Mouse (Mus musculus): Measurements from ENCODE around the gene Cplx3. TPM values are rescaled to one million over a fixed set of nuclear protein-coding genes. Genes with fewer than 3 reads are reported as not detected.

The Cplx3 gene
- polyA plus RNA-seq, 1 experiment from 2014 or later = 0.42 TPM

DNA sequence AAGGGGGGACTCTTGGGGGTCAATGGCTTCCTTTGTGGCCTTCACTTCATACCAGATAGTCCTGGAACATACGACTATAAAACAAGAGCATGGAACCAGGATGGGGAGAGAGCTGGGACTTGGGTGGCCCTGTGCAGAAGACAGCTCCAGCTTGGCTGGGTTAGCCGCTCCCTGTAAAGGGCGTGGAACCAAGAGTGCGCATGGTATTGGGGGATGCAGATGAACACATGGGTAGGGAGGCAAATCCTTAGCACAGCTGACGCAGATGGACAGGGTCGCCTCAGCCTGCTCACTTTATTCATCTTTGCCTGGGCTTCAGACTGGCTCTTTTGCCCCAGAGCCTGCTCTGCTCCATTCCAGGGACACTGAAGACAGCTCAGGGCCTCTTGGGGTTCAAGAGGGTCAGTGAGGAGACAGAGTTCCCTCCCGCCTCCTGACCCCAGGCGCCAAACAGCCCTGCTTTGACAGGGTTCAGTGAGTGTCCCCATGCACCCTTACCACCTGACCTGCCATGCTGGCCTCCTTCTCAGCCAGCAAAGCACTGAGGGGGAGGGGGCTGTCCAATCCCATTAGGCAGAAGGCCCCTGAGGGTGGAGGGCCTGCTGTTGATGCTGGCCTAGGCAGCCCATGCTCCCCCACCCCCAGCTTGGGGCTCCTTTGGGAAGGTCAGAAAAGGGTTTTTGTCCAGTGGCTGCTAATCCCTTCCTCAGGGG is 7.1 kb downstream of the Cplx3 start:
- Histone ChIP-seq H3K4me1 (ENCODE audit: control insufficient read depth, insufficient read depth, low read length) (peaks cover 13% of the 10 kb centered on the region), H3K27ac (ENCODE audit: low read depth, low read length) (0 out of 2 replicates have a peak overlapping the region, but pooled peaks have one; percentile 14), H3K36me3 (ENCODE audit: control insufficient read depth, insufficient read depth, low read length) (peaks cover 2% of the 10 kb centered on the region), H3K9me3 (ENCODE audit: control insufficient read depth, low read length) (no peaks in the 10 kb centered on the region), H3K27me3 (ENCODE audit: control insufficient read depth, insufficient read depth, low read length) (no peaks in the 10 kb centered on the region), H3K4me3 (ENCODE audit: low read depth, low read length) (no peak overlapping the region), H3K9ac (ENCODE audit: low read length) (no peak overlapping the region), H3K4me2 (ENCODE audit: low read depth) (no peak overlapping the region)
- ATAC-seq (ENCODE audit: insufficient read depth, low FRiP score, low TSS enrichment) (no peak), DNase-seq (ENCODE audit: low spot score) (no peak)
- 54% methylated on average over 8 of the region's 8 CpGs for WGBS

- H3K27ac ChIP-seq (ENCODE audit: low read depth, low read length) = peak overlapping the region; percentile 34; the same call in 1 of the 2 replicates
- H3K9me3 ChIP-seq (ENCODE audit: control insufficient read depth, low read length) = no peaks in the 10 kb centered on the region
- no peak overlapping the region for H3K4me2 ChIP-seq (ENCODE audit: low read depth)
- peaks cover 13% of the 10 kb centered on the region for H3K4me1 ChIP-seq (ENCODE audit: control insufficient read depth, insufficient read depth, low read length)
- H3K36me3 ChIP-seq (ENCODE audit: control insufficient read depth, insufficient read depth, low read length) = peaks cover 2% of the 10 kb centered on the region
- no peak overlapping the region for H3K4me3 ChIP-seq (ENCODE audit: low read depth, low read length)
- H3K27me3 ChIP-seq (ENCODE audit: control insufficient read depth, insufficient read depth, low read length) = no peaks in the 10 kb centered on the region
- 0 out of 2 replicates have a peak, but pooled peaks have one; percentile 20 for ATAC-seq (ENCODE audit: insufficient read depth, low FRiP score, low TSS enrichment)
- H3K9ac ChIP-seq (ENCODE audit: low read length) = peak overlapping the region; percentile 26; the same call in 1 of the 2 replicates
- WGBS = 46% methylated on average over 4 of the region's 4 CpGs
- peak; percentile 26 for DNase-seq (ENCODE audit: low spot score)
These were observed 8.1 kb downstream of the Cplx3 start for GRCm38 (mm10) chr9:57597929-57598382.

DNA sequence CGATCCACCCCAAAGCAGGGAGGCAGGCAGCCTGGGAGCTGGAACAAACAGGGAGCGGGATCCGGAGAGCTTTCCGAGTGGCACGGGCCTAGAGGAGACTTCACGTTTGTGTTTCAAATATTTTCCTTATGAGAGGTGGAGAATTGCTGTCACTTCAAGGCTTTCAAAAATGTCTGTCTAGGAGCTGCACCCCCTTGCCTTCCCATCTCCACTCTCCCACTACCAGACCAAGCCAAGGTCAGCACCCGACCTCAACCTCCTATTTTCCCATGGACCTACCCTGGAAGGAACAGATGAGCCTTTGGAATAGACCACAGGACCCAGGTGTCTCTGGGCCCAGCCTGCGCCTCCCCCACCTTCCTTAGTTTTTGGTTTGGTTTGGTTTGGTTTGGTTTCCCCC is 8.8 kb downstream of the Cplx3 start:
- no peak for DNase-seq (ENCODE audit: low spot score)
- H3K4me2 ChIP-seq (ENCODE audit: low read depth) = no peak overlapping the region
- WGBS = 87% methylated on average over 8 of the region's 8 CpGs

GRCm38 (mm10) chr9:57594174-57594509 is 11.9 kb downstream of the Cplx3 start:
- Histone ChIP-seq H3K4me2 (ENCODE audit: low read depth) (no peak overlapping the region), H3K4me3 (ENCODE audit: low read depth, low read length) (no peak overlapping the region), H3K4me1 (ENCODE audit: control insufficient read depth, insufficient read depth, low read length) (peaks cover 16% of the 10 kb centered on the region), H3K9ac (ENCODE audit: low read length) (no peak overlapping the region), H3K27ac (ENCODE audit: low read depth, low read length) (no peak overlapping the region), H3K27me3 (ENCODE audit: control insufficient read depth, insufficient read depth, low read length) (no peaks in the 10 kb centered on the region), H3K9me3 (ENCODE audit: control insufficient read depth, low read length) (no peaks in the 10 kb centered on the region), H3K36me3 (ENCODE audit: control insufficient read depth, insufficient read depth, low read length) (peaks cover 2% of the 10 kb centered on the region)
- ATAC-seq (ENCODE audit: insufficient read depth, low FRiP score, low TSS enrichment) (no peak), DNase-seq (ENCODE audit: low spot score) (no peak)
- WGBS = 81% methylated on average over 9 of the region's 9 CpGs

More for the DNA sequence above, 8.8 kb downstream of the Cplx3 start:
- no peaks in the 10 kb centered on the region for H3K27me3 ChIP-seq (ENCODE audit: control insufficient read depth, insufficient read depth, low read length)
- no peak for ATAC-seq (ENCODE audit: insufficient read depth, low FRiP score, low TSS enrichment)
- peaks cover 13% of the 10 kb centered on the region for H3K4me1 ChIP-seq (ENCODE audit: control insufficient read depth, insufficient read depth, low read length)
- no peak overlapping the region for H3K27ac ChIP-seq (ENCODE audit: low read depth, low read length)
- no peak overlapping the region for H3K4me3 ChIP-seq (ENCODE audit: low read depth, low read length)
- no peaks in the 10 kb centered on the region for H3K9me3 ChIP-seq (ENCODE audit: control insufficient read depth, low read length)
- H3K36me3 ChIP-seq (ENCODE audit: control insufficient read depth, insufficient read depth, low read length) = peaks cover 2% of the 10 kb centered on the region
- H3K9ac ChIP-seq (ENCODE audit: low read length) = no peak overlapping the region

DNA sequence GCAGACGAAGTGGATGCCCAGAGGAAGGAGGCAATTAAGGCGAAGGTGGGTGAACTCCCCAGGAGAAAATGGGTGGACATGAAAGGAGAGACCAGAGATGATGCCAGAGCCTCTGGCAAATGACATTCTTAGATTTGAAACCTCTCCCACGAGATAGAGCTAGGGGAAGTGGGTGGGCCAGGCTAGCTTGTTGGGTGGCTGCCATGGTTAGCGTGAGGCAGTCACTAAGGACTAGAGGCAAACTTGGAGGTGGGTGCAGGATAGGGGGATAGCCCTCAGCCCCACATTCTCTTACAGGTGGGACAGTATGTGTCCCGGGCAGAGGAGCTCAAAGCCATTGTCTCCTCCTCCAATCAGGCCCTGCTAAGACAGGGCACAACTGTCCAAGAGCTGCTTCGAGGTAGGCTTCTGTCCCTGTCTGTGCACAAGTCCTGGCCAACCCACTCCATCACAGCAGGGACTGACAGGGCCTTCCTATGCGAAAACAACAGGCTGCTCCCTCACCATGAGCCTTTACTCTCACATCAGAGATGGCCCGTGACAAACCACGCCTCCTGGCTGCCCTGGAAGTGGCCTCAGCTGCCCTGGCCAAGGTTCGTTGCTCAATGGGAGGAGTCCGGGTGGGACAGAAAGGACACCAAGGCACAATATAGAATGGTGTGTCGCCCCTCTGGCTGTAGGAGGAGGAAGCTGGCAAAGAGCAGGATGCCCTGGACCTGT is 12.5 kb downstream of the Cplx3 start:
- Histone ChIP-seq H3K4me2 (ENCODE audit: low read depth) (no peak overlapping the region), H3K4me3 (ENCODE audit: low read depth, low read length) (no peak overlapping the region), H3K4me1 (ENCODE audit: control insufficient read depth, insufficient read depth, low read length) (peaks cover 20% of the 10 kb centered on the region), H3K9ac (ENCODE audit: low read length) (no peak overlapping the region), H3K36me3 (ENCODE audit: control insufficient read depth, insufficient read depth, low read length) (peaks cover 2% of the 10 kb centered on the region), H3K27me3 (ENCODE audit: control insufficient read depth, insufficient read depth, low read length) (no peaks in the 10 kb centered on the region), H3K9me3 (ENCODE audit: control insufficient read depth, low read length) (no peaks in the 10 kb centered on the region), H3K27ac (ENCODE audit: low read depth, low read length) (no peak overlapping the region)
- WGBS = 52% methylated on average over 12 of the region's 12 CpGs
- no peak for ATAC-seq (ENCODE audit: insufficient read depth, low FRiP score, low TSS enrichment)
- DNase-seq (ENCODE audit: low spot score) = no peak

DNA sequence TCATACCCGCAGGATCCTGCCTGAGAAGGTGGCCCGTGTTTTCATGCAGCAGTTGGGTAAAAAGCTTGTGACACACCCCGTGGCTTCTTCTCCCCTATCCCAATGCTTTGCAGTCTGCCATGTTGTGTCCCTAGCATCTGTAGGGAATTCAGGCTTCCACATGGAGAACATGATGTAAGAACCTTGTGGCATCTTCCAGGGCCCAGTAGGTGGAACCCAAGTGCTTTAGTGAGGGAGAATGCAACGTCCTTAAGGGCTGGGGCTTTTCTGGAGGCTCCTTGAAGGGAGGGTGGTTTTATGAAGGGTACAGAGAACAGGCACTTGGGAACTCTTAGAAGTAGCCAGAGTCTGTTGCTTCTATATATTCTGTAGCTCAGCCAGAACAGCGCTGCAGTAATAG is 15.4 kb downstream of the Cplx3 start:
- no peak for DNase-seq (ENCODE audit: low spot score)
- H3K4me1 ChIP-seq (ENCODE audit: control insufficient read depth, insufficient read depth, low read length) = peaks cover 13% of the 10 kb centered on the region
- no peaks in the 10 kb centered on the region for H3K27me3 ChIP-seq (ENCODE audit: control insufficient read depth, insufficient read depth, low read length)
- H3K27ac ChIP-seq (ENCODE audit: low read depth, low read length) = no peak overlapping the region
- H3K9ac ChIP-seq (ENCODE audit: low read length) = no peak overlapping the region
- WGBS = 35% methylated on average over 5 of the region's 5 CpGs
- H3K36me3 ChIP-seq (ENCODE audit: control insufficient read depth, insufficient read depth, low read length) = peaks cover 2% of the 10 kb centered on the region
- no peak for ATAC-seq (ENCODE audit: insufficient read depth, low FRiP score, low TSS enrichment)
- H3K4me3 ChIP-seq (ENCODE audit: low read depth, low read length) = no peak overlapping the region
- H3K9me3 ChIP-seq (ENCODE audit: control insufficient read depth, low read length) = no peaks in the 10 kb centered on the region
- H3K4me2 ChIP-seq (ENCODE audit: low read depth) = no peak overlapping the region

- WGBS = under 1% methylated on average over 58 of the region's 58 CpGs
- H3K27me3 ChIP-seq (ENCODE audit: control insufficient read depth, insufficient read depth, low read length) = no peaks in the 10 kb centered on the region
- H3K4me3 ChIP-seq (ENCODE audit: low read depth, low read length) = peak within 1 kb of the TSS; percentile 63
- H3K36me3 ChIP-seq (ENCODE audit: control insufficient read depth, insufficient read depth, low read length) = peaks cover 2% of the 10 kb centered on the region
- H3K9me3 ChIP-seq (ENCODE audit: control insufficient read depth, low read length) = no peaks in the 10 kb centered on the region
- DNase-seq (ENCODE audit: low spot score) (peak; percentile 79), ATAC-seq (ENCODE audit: insufficient read depth, low FRiP score, low TSS enrichment) (peak; percentile 87)
- peak within 1 kb of the TSS; percentile 60 for H3K9ac ChIP-seq (ENCODE audit: low read length)
- peaks cover 13% of the 10 kb centered on the region for H3K4me1 ChIP-seq (ENCODE audit: control insufficient read depth, insufficient read depth, low read length)
- H3K4me2 ChIP-seq (ENCODE audit: low read depth) = peak within 1 kb of the TSS; percentile 94
- H3K27ac ChIP-seq (ENCODE audit: low read depth, low read length) = peak within 1 kb of the TSS; percentile 49; the same call in 1 of the 2 replicates
These were observed 16.6 kb downstream of the Cplx3 start, which contains the start of gene Ulk3 for GRCm38 (mm10) chr9:57589224-57590126. TSS of gene Ulk3 (plus strand) at chr9:57589452.

- Histone ChIP-seq H3K4me2 (ENCODE audit: low read depth) (no peak overlapping the region), H3K27me3 (ENCODE audit: control insufficient read depth, insufficient read depth, low read length) (no peaks in the 10 kb centered on the region), H3K4me1 (ENCODE audit: control insufficient read depth, insufficient read depth, low read length) (peaks cover 6% of the 10 kb centered on the region; the same call in 1 of the 2 replicates), H3K9ac (ENCODE audit: low read length) (no peak overlapping the region), H3K27ac (ENCODE audit: low read depth, low read length) (no peak overlapping the region), H3K9me3 (ENCODE audit: control insufficient read depth, low read length) (no peaks in the 10 kb centered on the region), H3K36me3 (ENCODE audit: control insufficient read depth, insufficient read depth, low read length) (peaks cover 5% of the 10 kb centered on the region), H3K4me3 (ENCODE audit: low read depth, low read length) (no peak overlapping the region)
- DNase-seq (ENCODE audit: low spot score) (no peak), ATAC-seq (ENCODE audit: insufficient read depth, low FRiP score, low TSS enrichment) (no peak)
- WGBS = 92% methylated on average over 3 of the region's 3 CpGs
These were observed 21.1 kb downstream of the Cplx3 start for GRCm38 (mm10) chr9:57584991-57585390.
